Mouse (Mus musculus): ENCODE results near the gene Zfp653. TPM values are rescaled to one million over a fixed set of nuclear protein-coding genes. Genes with fewer than 3 reads are reported as not detected.

Gene Zfp653
- total RNA-seq, 2 experiments from 2014 or later: 20.0 to 24.8 TPM

- DNase-seq (ENCODE audit: extremely low spot score in 1 of 2, low spot score in 2 of 2): peak; percentile 51 to 54
- H3K4me3 ChIP-seq: no peak overlapping the region
- no peak overlapping the region for H3K27ac ChIP-seq
- peak; percentile 87 for TF ChIP-seq CTCF (IDR thresholded peaks at IDR 0.05)
- intact Hi-C loops (cut with DNase I): loop anchor here (1.0 kb wide), 1 partner anchor 77 kb away; no protein-coding TSS in a partner anchor
Measured at GRCm38 (mm10) chr9:22066433-22066832, 4.7 kb downstream of the Zfp653 start.

GRCm38 (mm10) chr9:22065642-22066041 is 5.5 kb downstream of the Zfp653 start:
- H3K4me3 ChIP-seq: no peak overlapping the region
- no peak for TF ChIP-seq CTCF (IDR thresholded peaks at IDR 0.05)
- no peak for DNase-seq (ENCODE audit: extremely low spot score in 1 of 2, low spot score in 2 of 2)
- intact Hi-C loops (cut with DNase I): loop anchor here (1.0 kb wide), 1 partner anchor 78 kb away; no protein-coding TSS in a partner anchor
- H3K27ac ChIP-seq: no peak overlapping the region

- peak in 1 of 2 experiments; percentile 48 for DNase-seq (ENCODE audit: extremely low spot score in 1 of 2, low spot score in 2 of 2)
- intact Hi-C loops (cut with DNase I): no loop called here
- H3K4me3 ChIP-seq: no peak overlapping the region
- H3K27ac ChIP-seq: no peak overlapping the region
- TF ChIP-seq CTCF (IDR thresholded peaks at IDR 0.05): no peak
Measured at GRCm38 (mm10) chr9:22064341-22064740, 6.8 kb downstream of the Zfp653 start.

- TF ChIP-seq CTCF (IDR thresholded peaks at IDR 0.05): no peak
- 0 out of 2 replicates have a peak overlapping the region, but pooled peaks have one; percentile 36 for H3K27ac ChIP-seq
- intact Hi-C loops (cut with DNase I): no loop called here
- peak in 1 of 2 experiments; percentile 70 for DNase-seq (ENCODE audit: extremely low spot score in 1 of 2, low spot score in 2 of 2)
- no peak overlapping the region for H3K4me3 ChIP-seq
Measured at GRCm38 (mm10) chr9:22061339-22061738, 9.8 kb downstream of the Zfp653 start.

GRCm38 (mm10) chr9:22058011-22058424 is 13.2 kb downstream of the Zfp653 start:
- intact Hi-C loops (cut with DNase I): no loop called here
- peak in 1 of 2 experiments; percentile 45 for DNase-seq (ENCODE audit: extremely low spot score in 1 of 2, low spot score in 2 of 2)
- TF ChIP-seq CTCF (IDR thresholded peaks at IDR 0.05): no peak
- H3K27ac ChIP-seq: no peak overlapping the region
- no peak overlapping the region for H3K4me3 ChIP-seq

GRCm38 (mm10) chr9:22057031-22057517 is 14.1 kb downstream of the Zfp653 start:
- intact Hi-C loops (cut with DNase I): no loop called here
- no peak overlapping the region for H3K4me3 ChIP-seq
- TF ChIP-seq CTCF (IDR thresholded peaks at IDR 0.05): no peak
- no peak for DNase-seq (ENCODE audit: extremely low spot score in 1 of 2, low spot score in 2 of 2)
- H3K27ac ChIP-seq: no peak overlapping the region

GRCm38 (mm10) chr9:22056303-22056910 is 14.8 kb downstream of the Zfp653 start:
- DNase-seq (ENCODE audit: extremely low spot score in 1 of 2, low spot score in 2 of 2): no peak
- intact Hi-C loops (cut with DNase I): no loop called here
- H3K27ac ChIP-seq: no peak overlapping the region
- no peak for TF ChIP-seq CTCF (IDR thresholded peaks at IDR 0.05)
- no peak overlapping the region for H3K4me3 ChIP-seq

GRCm38 (mm10) chr9:22055713-22056112 is 15.5 kb downstream of the Zfp653 start:
- no peak for DNase-seq (ENCODE audit: extremely low spot score in 1 of 2, low spot score in 2 of 2)
- intact Hi-C loops (cut with DNase I): loop anchor here (2.0 kb wide), 1 partner anchor 77 kb away; no protein-coding TSS in a partner anchor
- no peak overlapping the region for H3K27ac ChIP-seq
- no peak overlapping the region for H3K4me3 ChIP-seq
- no peak for TF ChIP-seq CTCF (IDR thresholded peaks at IDR 0.05)

- intact Hi-C loops (cut with DNase I): loop anchor here (2.0 kb wide), 1 partner anchor 76 kb away; no protein-coding TSS in a partner anchor
- TF ChIP-seq CTCF (IDR thresholded peaks at IDR 0.05): peak; percentile 66
Measured at GRCm38 (mm10) chr9:22054411-22055076, 16.6 kb downstream of the Zfp653 start.

GRCm38 (mm10) chr9:22053657-22054056 is 17.5 kb downstream of the Zfp653 start:
- no peak overlapping the region for H3K27ac ChIP-seq

More at GRCm38 (mm10) chr9:22054411-22055076, 16.6 kb downstream of the Zfp653 start:
- Histone ChIP-seq H3K4me3 (peak overlapping the region; percentile 31), H3K27ac (peak overlapping the region; percentile 71)
- peak; percentile 68 to 80 for DNase-seq (ENCODE audit: extremely low spot score in 1 of 2, low spot score in 2 of 2)

GRCm38 (mm10) chr9:22051958-22052254 is 19.3 kb downstream of the Zfp653 start, which contains the start of gene Elavl3:
Gene Elavl3 (minus strand): TSS chr9:22052023.
- DNase-seq (ENCODE audit: extremely low spot score in 1 of 2, low spot score in 2 of 2): peak; percentile 84 to 88
- Histone ChIP-seq H3K4me3 (peak within 1 kb of the TSS; percentile 97), H3K27ac (peak within 1 kb of the TSS; percentile 94)
- TF ChIP-seq CTCF (IDR thresholded peaks at IDR 0.05): peak; percentile 35
- intact Hi-C loops (cut with DNase I): loop anchor here (2.0 kb wide), 1 partner anchor 47 kb away; no protein-coding TSS in a partner anchor

More at GRCm38 (mm10) chr9:22053657-22054056, 17.5 kb downstream of the Zfp653 start:
- no peak for DNase-seq (ENCODE audit: extremely low spot score in 1 of 2, low spot score in 2 of 2)
- no peak overlapping the region for H3K4me3 ChIP-seq
- no peak for TF ChIP-seq CTCF (IDR thresholded peaks at IDR 0.05)
- intact Hi-C loops (cut with DNase I): loop anchor here (2.0 kb wide), 1 partner anchor 75 kb away; no protein-coding TSS in a partner anchor
